Mouse (Mus musculus): Measurements from ENCODE around the gene Olfr658. TPM values are rescaled to one million over a fixed set of nuclear protein-coding genes. Genes with fewer than 3 reads are reported as not detected.

Olfr658 gene
- not detected for polyA plus RNA-seq (2017; shearing (Covaris generic))

DNA sequence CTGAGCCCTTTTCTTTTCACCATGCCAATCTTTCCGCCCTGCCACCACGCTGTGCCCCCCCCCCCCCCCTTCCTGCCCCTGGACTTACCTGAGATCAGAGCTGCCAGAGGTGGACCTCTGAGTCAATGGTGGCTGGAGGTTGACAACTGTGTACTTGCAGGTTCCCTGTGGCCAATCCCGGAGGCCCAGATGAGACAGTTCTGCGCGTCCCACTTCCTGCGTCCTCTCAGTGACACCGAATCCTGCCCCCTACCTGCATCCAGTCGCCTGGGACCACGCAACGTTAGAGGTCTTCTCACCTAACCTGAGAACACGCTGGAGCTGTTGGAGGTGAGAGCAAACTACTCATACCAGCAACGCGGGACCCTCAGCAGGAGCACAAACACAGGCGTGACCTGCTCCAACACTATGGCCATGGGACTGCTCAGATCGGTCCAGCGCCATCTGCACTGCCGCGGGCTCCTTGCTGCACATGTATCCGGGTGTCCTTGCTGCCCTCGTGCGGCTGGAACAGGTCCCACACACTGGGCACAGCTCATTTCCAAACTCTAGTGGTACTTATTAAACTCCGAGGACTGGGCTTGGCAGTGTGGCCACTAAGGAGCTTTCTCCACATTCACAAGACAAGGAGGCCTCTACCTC lies at the start of gene Olfr658:
Olfr658 (minus strand) TSS at position 465 of the 642 bp plus-strand sequence.
- peak; percentile 93 for ATAC-seq

DNA sequence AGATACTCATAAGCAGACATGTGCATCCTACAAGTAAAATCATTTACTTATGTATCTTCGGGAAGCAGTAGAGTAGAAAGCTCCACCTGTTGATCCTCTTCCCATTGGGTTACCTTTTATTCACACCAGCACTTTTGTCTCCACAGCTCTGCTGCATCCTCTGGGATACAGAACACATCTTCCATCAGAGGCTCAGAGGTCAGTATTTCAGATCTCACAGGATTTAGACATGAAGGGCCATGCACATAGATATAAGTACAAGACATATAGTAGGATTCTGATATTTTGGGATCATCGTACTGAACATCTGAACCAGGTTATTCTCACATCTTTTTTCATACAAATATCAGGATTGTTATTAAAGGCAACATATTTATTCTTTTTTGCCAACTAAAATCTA lies 39.1 kb upstream of the Olfr658 start, which contains the start of gene Olfr661:
Olfr661 (plus strand) TSS at position 301 of the 400 bp plus-strand sequence.
- ATAC-seq, result no peak

DNA sequence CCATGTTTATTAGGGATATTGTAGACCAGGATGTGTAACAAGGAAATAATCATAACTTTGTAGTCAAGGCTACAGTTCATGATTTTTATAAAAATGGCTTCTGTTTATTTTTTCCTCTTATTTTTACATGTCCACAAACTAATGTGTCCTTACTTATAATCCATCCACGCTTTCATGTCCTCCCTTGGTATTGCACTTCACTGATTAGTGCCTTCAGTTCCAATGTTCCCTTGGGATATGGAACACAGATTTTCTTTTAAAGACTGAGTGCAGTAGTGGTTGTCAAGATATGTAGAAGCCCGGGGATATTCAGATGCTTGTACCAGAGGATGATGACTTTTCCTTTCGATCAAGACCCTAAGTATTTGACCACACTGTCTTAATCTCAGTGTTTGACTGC lies 19.3 kb upstream of the Olfr658 start, which contains the start of gene Olfr659:
Olfr659 (plus strand) TSS at position 301 of the 400 bp plus-strand sequence.
- ATAC-seq, result no peak

DNA sequence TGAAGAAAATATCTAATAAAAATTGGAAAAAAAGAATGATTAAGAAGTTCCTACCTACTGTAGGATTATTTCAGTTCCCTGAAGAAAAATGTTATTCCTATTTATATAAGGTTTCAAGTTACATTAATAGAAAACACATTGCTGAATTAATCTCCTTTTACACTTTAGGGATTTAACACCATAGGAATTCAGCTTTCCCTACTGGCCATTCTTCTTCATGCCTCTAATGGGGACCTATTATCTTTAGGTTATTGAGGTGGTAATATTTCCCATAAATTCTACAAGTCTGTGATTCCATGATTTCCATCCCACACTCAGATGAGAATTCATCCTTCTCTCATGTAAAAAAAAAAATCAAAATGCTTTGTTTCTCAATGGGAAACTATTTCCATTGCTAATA lies 22.6 kb downstream of the Olfr658 start, which contains the start of gene Olfr657:
Olfr657 (plus strand) TSS at position 301 of the 400 bp plus-strand sequence.
- no peak for ATAC-seq

DNA sequence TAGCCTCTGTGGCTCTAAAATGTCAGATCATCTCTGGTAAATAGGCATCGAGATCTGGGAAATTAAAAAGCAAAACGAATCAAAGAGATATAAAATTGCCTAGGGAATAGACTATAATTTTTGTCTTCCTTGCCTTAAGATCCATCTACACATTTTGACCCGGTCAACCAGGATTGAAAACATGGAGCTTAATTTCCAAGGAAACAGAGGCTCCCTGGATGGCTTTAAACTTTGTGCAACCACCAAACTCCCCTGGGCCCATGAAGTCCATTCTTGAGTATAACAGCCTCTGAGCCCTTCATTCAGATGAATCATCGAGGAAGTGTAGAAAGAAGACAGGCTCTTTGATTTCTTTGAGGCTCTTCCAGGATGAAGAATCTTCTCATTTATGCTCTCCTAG lies 33.5 kb downstream of the Olfr658 start, which contains the start of gene Olfr656:
Olfr656 (plus strand) TSS at position 301 of the 400 bp plus-strand sequence.
- ATAC-seq, result no peak

DNA sequence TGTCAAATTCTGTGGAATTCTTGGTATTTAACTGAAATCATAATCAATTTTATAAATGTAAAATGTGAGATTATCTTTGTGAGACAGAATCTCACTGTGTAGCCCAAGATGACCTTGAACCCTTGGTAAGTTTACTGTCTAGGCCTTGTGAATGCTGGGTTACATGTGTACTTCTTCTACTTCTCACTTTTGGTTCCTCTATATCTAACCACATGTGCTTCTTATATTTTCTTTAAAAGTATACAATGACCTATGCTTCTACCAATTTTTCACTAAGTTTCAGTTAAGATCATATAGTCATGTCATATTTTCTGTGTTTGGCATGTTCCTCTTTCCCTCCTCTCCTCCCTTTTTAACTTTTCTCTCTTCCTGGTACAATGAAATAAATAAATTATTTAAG lies 42.4 kb downstream of the Olfr658 start:
- ATAC-seq, result no peak

DNA sequence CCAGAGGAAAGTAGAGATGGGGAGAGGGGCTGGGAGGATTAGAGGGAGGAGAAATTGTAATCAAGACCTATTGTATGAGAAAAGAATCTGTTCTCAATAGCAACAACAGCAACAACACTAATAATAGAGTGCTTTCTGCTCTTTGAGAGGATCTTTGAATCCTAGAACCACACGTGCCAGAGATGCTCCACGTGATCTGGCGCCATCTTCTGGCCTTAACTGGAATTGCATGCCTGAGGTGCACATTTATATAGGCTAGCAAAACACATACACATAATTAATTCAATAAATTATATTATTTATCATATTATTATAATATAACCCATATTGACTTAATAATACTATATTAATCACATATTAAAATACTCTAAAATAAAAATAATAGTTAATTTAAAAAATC lies 43.9 kb downstream of the Olfr658 start:
- ATAC-seq, result peak; percentile 85

DNA sequence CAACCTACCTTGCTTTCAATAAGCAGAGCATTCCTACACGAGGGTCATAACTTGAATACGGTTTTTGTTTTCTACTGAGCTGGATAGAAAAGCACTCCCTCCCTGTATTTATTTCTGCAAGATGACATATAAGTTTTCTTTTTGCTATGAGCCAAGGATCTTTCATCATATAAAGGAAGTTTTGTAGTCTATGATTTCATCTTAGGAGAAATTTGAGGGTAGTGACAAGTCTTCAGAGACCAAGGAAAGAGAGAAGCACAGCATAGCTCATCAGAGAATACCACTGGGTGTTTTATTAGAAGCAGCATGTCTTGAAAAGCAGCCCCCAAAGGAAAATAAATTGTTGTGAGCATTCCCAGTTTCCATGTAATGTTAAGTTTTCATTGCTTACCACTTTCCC lies 45.4 kb downstream of the Olfr658 start, which contains the start of gene Olfr655:
Olfr655 (minus strand) TSS at position 101 of the 400 bp plus-strand sequence.
- no peak for ATAC-seq

Other genes starting within 250 kb of the Olfr658 start
- gene Trim30c, start 246.5 kb downstream of the Olfr658 start, polyA plus RNA-seq (2017; shearing (Covaris generic)), result 1 to 10 TPM in 1 of 2 experiments, under 1 TPM in 1; 0.75 to 1.2 TPM
- 10 to 100 TPM; 81.7 to 90.6 TPM for gene Trim30a, start 182.1 kb downstream of the Olfr658 start, polyA plus RNA-seq (2017; shearing (Covaris generic))
- 10 to 100 TPM; 40.7 to 42.4 TPM for gene Trim30d, start 139.5 kb downstream of the Olfr658 start, polyA plus RNA-seq (2017; shearing (Covaris generic))
- not detected for gene Olfr651, start 97.2 kb downstream of the Olfr658 start, polyA plus RNA-seq (2017; shearing (Covaris generic))
- gene Olfr652, start 86.4 kb downstream of the Olfr658 start, polyA plus RNA-seq (2017; shearing (Covaris generic)), result under 1 TPM in 1 of 2 experiments, not detected in 1; 0.13 TPM
- gene Olfr653, start 70.0 kb downstream of the Olfr658 start, polyA plus RNA-seq (2017; shearing (Covaris generic)), result not detected
- not detected for gene Olfr654, start 60.3 kb downstream of the Olfr658 start, polyA plus RNA-seq (2017; shearing (Covaris generic))
- gene Olfr655, start 45.5 kb downstream of the Olfr658 start, polyA plus RNA-seq (2017; shearing (Covaris generic)), result under 1 TPM in 1 of 2 experiments, not detected in 1; 0.27 TPM
- gene Olfr656, start 33.4 kb downstream of the Olfr658 start, polyA plus RNA-seq (2017; shearing (Covaris generic)), result not detected
- gene Olfr657, start 22.5 kb downstream of the Olfr658 start, polyA plus RNA-seq (2017; shearing (Covaris generic)), result not detected
- gene Olfr659, start 19.4 kb upstream of the Olfr658 start, polyA plus RNA-seq (2017; shearing (Covaris generic)), result not detected
- under 1 TPM in 1 of 2 experiments, not detected in 1; 0.12 TPM for gene Olfr661, start 39.2 kb upstream of the Olfr658 start, polyA plus RNA-seq (2017; shearing (Covaris generic))
- gene Usp17le, start 130.2 kb upstream of the Olfr658 start, polyA plus RNA-seq (2017; shearing (Covaris generic)), result not detected
- gene Usp17lb, start 195.3 kb upstream of the Olfr658 start, polyA plus RNA-seq (2017; shearing (Covaris generic)), result not detected
- not detected for gene Usp17la, start 209.7 kb upstream of the Olfr658 start, polyA plus RNA-seq (2017; shearing (Covaris generic))
- gene Olfr665, start 230.7 kb upstream of the Olfr658 start, polyA plus RNA-seq (2017; shearing (Covaris generic)), result not detected
- gene Olfr666, start 248.6 kb upstream of the Olfr658 start, polyA plus RNA-seq (2017; shearing (Covaris generic)), result not detected